Mouse (Mus musculus) adrenal gland, postnatal 25 days (tissue): ENCODE results near the gene Flt3. TPM values are rescaled to one million over a fixed set of nuclear protein-coding genes. Genes with fewer than 3 reads are reported as not detected.

Experiments used
- DNase-seq: peaks from one replicate; pipeline ENCODE4 v3.0.0; 2021; ENCODE audit warnings: mixed read lengths
- total RNA-seq: library from RNA; stranded (reverse); gene quantifications from 2 replicates; pipeline ENCODE4 v1.2.3, GENCODE M21; 2021

The Flt3 gene
- total RNA-seq, 1 experiment from 2014 or later, result not detected

GRCm38 (mm10) chr5:147408731-147409130, 8.4 kb upstream of the Flt3 start:
- peak; percentile 31 for DNase-seq

- no peak for DNase-seq
Observed at GRCm38 (mm10) chr5:147406135-147406534, 5.8 kb upstream of the Flt3 start.

GRCm38 (mm10) chr5:147402505-147402904, 2.2 kb upstream of the Flt3 start:
- peak; percentile 56 for DNase-seq

GRCm38 (mm10) chr5:147401024-147401423, 735 bp upstream of the Flt3 start:
- DNase-seq, result no peak

GRCm38 (mm10) chr5:147400505-147400979, 253 bp upstream of the Flt3 start:
- no peak for DNase-seq

- no peak for DNase-seq
Observed at GRCm38 (mm10) chr5:147395050-147395449, 5.2 kb downstream of the Flt3 start.

GRCm38 (mm10) chr5:147392667-147393213, 7.5 kb downstream of the Flt3 start:
- DNase-seq, result no peak

GRCm38 (mm10) chr5:147390772-147391171, 9.5 kb downstream of the Flt3 start:
- DNase-seq, result no peak

- no peak for DNase-seq
Observed at GRCm38 (mm10) chr5:147389052-147389451, 11.2 kb downstream of the Flt3 start.

- no peak for DNase-seq
Observed at GRCm38 (mm10) chr5:147388376-147389008, 11.8 kb downstream of the Flt3 start.

GRCm38 (mm10) chr5:147386865-147387264, 13.4 kb downstream of the Flt3 start:
- DNase-seq, result no peak

- DNase-seq, result no peak
Observed at GRCm38 (mm10) chr5:147381396-147381795, 18.9 kb downstream of the Flt3 start.

- no peak for DNase-seq
Observed at GRCm38 (mm10) chr5:147379481-147379880, 20.8 kb downstream of the Flt3 start.

GRCm38 (mm10) chr5:147370276-147370675, 30.0 kb downstream of the Flt3 start:
- no peak for DNase-seq

- DNase-seq, result no peak
Observed at GRCm38 (mm10) chr5:147368221-147368620, 32.1 kb downstream of the Flt3 start.

- DNase-seq, result no peak
Observed at GRCm38 (mm10) chr5:147365995-147366765, 34.1 kb downstream of the Flt3 start.

- no peak for DNase-seq
Observed at GRCm38 (mm10) chr5:147363054-147363453, 37.2 kb downstream of the Flt3 start.

- no peak for DNase-seq
Observed at GRCm38 (mm10) chr5:147358481-147358880, 41.8 kb downstream of the Flt3 start.

GRCm38 (mm10) chr5:147357536-147357935, 42.8 kb downstream of the Flt3 start:
- DNase-seq, result no peak

- DNase-seq, result no peak
Observed at GRCm38 (mm10) chr5:147356260-147357055, 43.8 kb downstream of the Flt3 start.

GRCm38 (mm10) chr5:147355788-147356187, 44.5 kb downstream of the Flt3 start:
- DNase-seq, result no peak

GRCm38 (mm10) chr5:147354985-147355384, 45.3 kb downstream of the Flt3 start:
- no peak for DNase-seq
